Mouse (Mus musculus) megakaryocyte, embryonic 14.5 days (primary cell): ENCODE results near the gene Psme3.

Experiments
- FLI1 ChIP-seq: IDR thresholded peaks from 2 replicates; pipeline ENCODE4 v1.6.1; 2012; ENCODE audit warnings: low read length, inconsistent platforms, mixed read lengths
- GATA1 ChIP-seq: IDR thresholded peaks from 3 replicates; pipeline ENCODE4 v1.6.1; 2012; ENCODE audit warnings: mixed read lengths, low read length, inconsistent platforms, borderline replicate concordance

- TF ChIP-seq GATA1 (no peak), FLI1 (no peak)
Observed at GRCm38 (mm10) chr11:101360651-101361113, 44.7 kb downstream of the Psme3 start.
